Mouse (Mus musculus): Measurements from ENCODE around the gene Olfr250. TPM values are rescaled to one million over a fixed set of nuclear protein-coding genes. Genes with fewer than 3 reads are reported as not detected.
A peak's percentile ranks its signal among the peaks of the same experiment; 100 is the strongest.
"Not testable (repeated sequence)": the region's sequence is repeated elsewhere in the genome, so short reads cannot be mapped to it uniquely, and the experiment has no call there.

The Olfr250 gene
- total RNA-seq, 1 experiment, result not detected

GRCm38 (mm10) chr9:38401398-38401797 is 34.7 kb downstream of the Olfr250 start, which contains the start of gene Olfr147:
TSS of gene Olfr147 (plus strand) at chr9:38401698.
- no peaks in the 10 kb centered on the region for H3K36me3 ChIP-seq (ENCODE audit: control insufficient read depth, insufficient read depth, low read length, poor library complexity, severe bottlenecking)
- H3K4me3 ChIP-seq (ENCODE audit: insufficient read depth in 1 of 2, low read depth in 1 of 2, low read length in 2 of 2, poor library complexity in 1 of 2, severe bottlenecking in 1 of 2), result no peak within 1 kb of the TSS
- in situ Hi-C loops (cut with MboI; ENCODE audit: low sequenced_read_pairs in 2 of 2, unreplicated experiment in 2 of 2), result no loop called here
- no peaks in the 10 kb centered on the region for H3K9me3 ChIP-seq (ENCODE audit: control insufficient read depth, insufficient read depth, low read depth, low read length)
- no peak within 1 kb of the TSS for H3K27ac ChIP-seq (ENCODE audit: insufficient read depth, low read depth, low read length, poor library complexity, severe bottlenecking)
- no peak within 1 kb of the TSS for H3K9ac ChIP-seq (ENCODE audit: insufficient read depth, low read depth, low read length, poor library complexity, severe bottlenecking)
- 0 out of 4 replicates have a peak, but pooled peaks cover 0 to 1% of the 10 kb centered on the region in 2 experiments for H3K4me1 ChIP-seq (ENCODE audit: control insufficient read depth in 2 of 2, insufficient read depth in 2 of 2, low read length in 2 of 2, poor library complexity in 1 of 2)
- TF ChIP-seq HCFC1 (IDR thresholded peaks at IDR 0.05; ENCODE audit: borderline replicate concordance, insufficient read depth, low read length), result no peak
- no peak for TF ChIP-seq CHD2 (IDR thresholded peaks at IDR 0.05; ENCODE audit: low read depth, low read length)
- no peak for TF ChIP-seq ZC3H11A (IDR thresholded peaks at IDR 0.05; ENCODE audit: borderline replicate concordance, low read depth, low read length)
- no peak for TF ChIP-seq ZNF384 (IDR thresholded peaks at IDR 0.05; ENCODE audit: low read depth, low read length)
- TF ChIP-seq MAFK (IDR thresholded peaks at IDR 0.05; ENCODE audit: insufficient read depth, low read depth, low read length), result no peak
- DNase-seq (ENCODE audit: low read depth, low spot score), result no peak

GRCm38 (mm10) chr9:38407502-38407901 is 40.8 kb downstream of the Olfr250 start:
- H3K4me1 ChIP-seq (ENCODE audit: control insufficient read depth in 2 of 2, insufficient read depth in 2 of 2, low read length in 2 of 2, poor library complexity in 1 of 2); in situ Hi-C loops (cut with MboI; ENCODE audit: low sequenced_read_pairs in 2 of 2, unreplicated experiment in 2 of 2); H3K9me3 ChIP-seq (ENCODE audit: control insufficient read depth, insufficient read depth, low read depth, low read length); H3K9ac ChIP-seq (ENCODE audit: insufficient read depth, low read depth, low read length, poor library complexity, severe bottlenecking); H3K4me3 ChIP-seq (ENCODE audit: insufficient read depth in 1 of 2, low read depth in 1 of 2, low read length in 2 of 2, poor library complexity in 1 of 2, severe bottlenecking in 1 of 2); H3K36me3 ChIP-seq (ENCODE audit: control insufficient read depth, insufficient read depth, low read length, poor library complexity, severe bottlenecking); DNase-seq (ENCODE audit: low read depth, low spot score): not testable (repeated sequence)
- H3K27ac ChIP-seq (ENCODE audit: insufficient read depth, low read depth, low read length, poor library complexity, severe bottlenecking), result peak overlapping the region; percentile 93; the same call in 1 of the 2 replicates

- H3K36me3 ChIP-seq (ENCODE audit: control insufficient read depth, insufficient read depth, low read length, poor library complexity, severe bottlenecking); H3K4me3 ChIP-seq (ENCODE audit: insufficient read depth in 1 of 2, low read depth in 1 of 2, low read length in 2 of 2, poor library complexity in 1 of 2, severe bottlenecking in 1 of 2); H3K9ac ChIP-seq (ENCODE audit: insufficient read depth, low read depth, low read length, poor library complexity, severe bottlenecking); DNase-seq (ENCODE audit: low read depth, low spot score); in situ Hi-C loops (cut with MboI; ENCODE audit: low sequenced_read_pairs in 2 of 2, unreplicated experiment in 2 of 2); H3K27ac ChIP-seq (ENCODE audit: insufficient read depth, low read depth, low read length, poor library complexity, severe bottlenecking); H3K9me3 ChIP-seq (ENCODE audit: control insufficient read depth, insufficient read depth, low read depth, low read length); H3K4me1 ChIP-seq (ENCODE audit: control insufficient read depth in 2 of 2, insufficient read depth in 2 of 2, low read length in 2 of 2, poor library complexity in 1 of 2): not testable (repeated sequence)
Observed at GRCm38 (mm10) chr9:38413502-38413901, 46.8 kb downstream of the Olfr250 start.

Other genes starting within 250 kb of the Olfr250 start
- gene Olfr890, start 224.4 kb upstream of the Olfr250 start, total RNA-seq (2012; rRNA removed), result not detected in 2 replicates
- gene Olfr891, start 186.1 kb upstream of the Olfr250 start, total RNA-seq (2012; rRNA removed), result not detected in 2 replicates
- gene Olfr893, start 158.5 kb upstream of the Olfr250 start, total RNA-seq (2012; rRNA removed), result not detected in 2 replicates
- gene Olfr894, start 148.8 kb upstream of the Olfr250 start, total RNA-seq (2012; rRNA removed), result not detected in 2 replicates
- not detected in 2 replicates for gene Olfr143, start 114.1 kb upstream of the Olfr250 start, total RNA-seq (2012; rRNA removed)
- gene Olfr895, start 99.0 kb upstream of the Olfr250 start, total RNA-seq (2012; rRNA removed), result not detected in 2 replicates
- gene Olfr896-ps1, start 75.8 kb upstream of the Olfr250 start, total RNA-seq (2012; rRNA removed), result not detected in 2 replicates
- not detected in 2 replicates for gene Olfr25, start 37.8 kb upstream of the Olfr250 start, total RNA-seq (2012; rRNA removed)
- not detected in 2 replicates for gene Olfr898, start 18.5 kb upstream of the Olfr250 start, total RNA-seq (2012; rRNA removed)
- not detected in 2 replicates for gene Olfr251, start 10.2 kb downstream of the Olfr250 start, total RNA-seq (2012; rRNA removed)
- gene Olfr147, start 34.8 kb downstream of the Olfr250 start, total RNA-seq (2012; rRNA removed), result 0.49 and 0.53 TPM in 2 replicates
- 0.26 and 0.58 TPM in 2 replicates for gene Olfr901, start 62.6 kb downstream of the Olfr250 start, total RNA-seq (2012; rRNA removed)
- gene Olfr902, start 80.8 kb downstream of the Olfr250 start, total RNA-seq (2012; rRNA removed), result not detected in 2 replicates
- gene Olfr904, start 96.2 kb downstream of the Olfr250 start, total RNA-seq (2012; rRNA removed), result not detected in 2 replicates
- not detected in 2 replicates for gene Olfr905, start 104.2 kb downstream of the Olfr250 start, total RNA-seq (2012; rRNA removed)
- not detected in 2 replicates for gene Olfr906, start 120.2 kb downstream of the Olfr250 start, total RNA-seq (2012; rRNA removed)
- gene Olfr907, start 128.9 kb downstream of the Olfr250 start, total RNA-seq (2012; rRNA removed), result not detected in 2 replicates
- not detected in 2 replicates for gene Olfr911-ps1, start 154.7 kb downstream of the Olfr250 start, total RNA-seq (2012; rRNA removed)
- not detected in 2 replicates for gene Olfr910, start 171.0 kb downstream of the Olfr250 start, total RNA-seq (2012; rRNA removed)
- not detected in 2 replicates for gene Olfr912, start 213.3 kb downstream of the Olfr250 start, total RNA-seq (2012; rRNA removed)
- gene Olfr913, start 225.9 kb downstream of the Olfr250 start, total RNA-seq (2012; rRNA removed), result not detected in 2 replicates
- not detected in 2 replicates for gene Olfr914, start 238.2 kb downstream of the Olfr250 start, total RNA-seq (2012; rRNA removed)